Mouse (Mus musculus) thymus, adult 2 months (tissue): ENCODE results near the gene Morf4l1. TPM values are rescaled to one million over a fixed set of nuclear protein-coding genes. Genes with fewer than 3 reads are reported as not detected.

ENCODE experiments used
- polyA plus RNA-seq: library from polyadenylated mRNA; depleted of rRNA; stranded (reverse); fragments of >200 nt; gene quantifications from 2 replicates; pipeline ENCODE4 v1.2.3, GENCODE M21; 2012; rRNA removed

Morf4l1 gene
- polyA plus RNA-seq, 1 experiment = 104 TPM

Other genes with a start within 250 kb of the Morf4l1 start
- gene Rasgrf1, start 204.9 kb downstream of the Morf4l1 start, polyA plus RNA-seq = 0.11 and 0.22 TPM in 2 replicates
- gene Ctsh, start 60.6 kb downstream of the Morf4l1 start, polyA plus RNA-seq = 35.3 and 38.9 TPM in 2 replicates
- gene Adamts7, start 48.3 kb upstream of the Morf4l1 start, polyA plus RNA-seq = 3.5 and 5.0 TPM in 2 replicates
- 54.5 and 59.1 TPM in 2 replicates for gene Tbc1d2b, start 156.0 kb upstream of the Morf4l1 start, polyA plus RNA-seq